Mouse (Mus musculus) liver, embryonic 14.5 days (tissue): Measurements from ENCODE around the gene Fndc11.

Experiments used
- CTCF ChIP-seq: IDR thresholded peaks from 2 replicates; pipeline ENCODE4 v1.5.1; 2016; ENCODE audit warnings: antibody characterized with exemption, low read depth, control low read depth
- EP300 ChIP-seq: IDR thresholded peaks from 2 replicates; pipeline ENCODE4 v1.6.1; 2016; ENCODE audit warnings: antibody characterized with exemption, low read depth

GRCm38 (mm10) chr2:181241602-181242313 lies 21.9 kb downstream of the Fndc11 start, which contains the start of gene Helz2:
- no peak for TF ChIP-seq CTCF
- TF ChIP-seq EP300: no peak
